Mouse (Mus musculus) naive thymus-derived CD4-positive, alpha-beta T cell, adult 5 months (primary cell): ENCODE data around the gene Ankrd22. TPM values are rescaled to one million over a fixed set of nuclear protein-coding genes. Genes with fewer than 3 reads are reported as not detected.

Experiments
- polyA plus RNA-seq: library from polyadenylated mRNA; unstranded; fragments of 100-300 nt; shearing (Covaris generic); gene quantifications from one replicate; pipeline ENCODE4 v1.2.1, GENCODE M21; 2017

Ankrd22 gene
- not detected for polyA plus RNA-seq

GRCm38 (mm10) chr19:34165891-34166290 is at the start of gene Ankrd22:
Gene Ankrd22, minus strand, starts transcription at chr19:34166053.

GRCm38 (mm10) chr19:34192008-34192963 is 26.4 kb upstream of the Ankrd22 start, which contains the start of gene Stambpl1:
Gene Stambpl1, plus strand, starts transcription at chr19:34192229.

GRCm38 (mm10) chr19:34100633-34101032 is 65.2 kb downstream of the Ankrd22 start, which contains the start of gene Lipm:
Gene Lipm, plus strand, starts transcription at chr19:34100933.

Other genes with a start within 250 kb of the Ankrd22 start
- gene Lipf, start 204.9 kb downstream of the Ankrd22 start, polyA plus RNA-seq, result not detected
- gene Lipk, start 157.8 kb downstream of the Ankrd22 start, polyA plus RNA-seq, result not detected
- not detected for gene Lipn, start 98.7 kb downstream of the Ankrd22 start, polyA plus RNA-seq
- not detected for gene Lipm, start 65.1 kb downstream of the Ankrd22 start, polyA plus RNA-seq
- 91.4 TPM for gene Stambpl1, start 26.2 kb upstream of the Ankrd22 start, polyA plus RNA-seq
- not detected for gene Acta2, start 89.5 kb upstream of the Ankrd22 start, polyA plus RNA-seq
- 38.0 TPM for gene Fas, start 124.6 kb upstream of the Ankrd22 start, polyA plus RNA-seq